Mouse (Mus musculus) embryo, embryonic 10.5 days (tissue): ENCODE measurements around the gene Naip5.
"Not testable (repeated sequence)": the region's sequence is repeated elsewhere in the genome, so short reads cannot be mapped to it uniquely, and the experiment has no call there.

Source experiments
- DNase-seq: peaks from one replicate; pipeline ENCODE4 v3.0.0-alpha.2; 2015; ENCODE audit warnings: low spot score

Naip5 gene

GRCm38 (mm10) chr13:100246223-100246622 lies at the start of gene Naip5:
Gene Naip5 (minus strand): TSS chr13:100246323.
- not testable (repeated sequence) for DNase-seq

- DNase-seq: no peak
Measured at GRCm38 (mm10) chr13:100284611-100285010, 38.5 kb upstream of the Naip5 start.

- not testable (repeated sequence) for DNase-seq
Measured at GRCm38 (mm10) chr13:100271474-100272132, 25.5 kb upstream of the Naip5 start.

GRCm38 (mm10) chr13:100256996-100257395 lies 10.9 kb upstream of the Naip5 start:
- DNase-seq: not testable (repeated sequence)

- not testable (repeated sequence) for DNase-seq
Measured at GRCm38 (mm10) chr13:100255925-100256324, 9.8 kb upstream of the Naip5 start.

GRCm38 (mm10) chr13:100251897-100252296 lies 5.8 kb upstream of the Naip5 start:
- DNase-seq: not testable (repeated sequence)

- not testable (repeated sequence) for DNase-seq
Measured at GRCm38 (mm10) chr13:100246896-100247519, 885 bp upstream of the Naip5 start.

- DNase-seq: no peak
Measured at GRCm38 (mm10) chr13:100243702-100244101, 2.4 kb downstream of the Naip5 start.

GRCm38 (mm10) chr13:100213683-100214082 lies 32.4 kb downstream of the Naip5 start:
- not testable (repeated sequence) for DNase-seq

- peak; percentile 84 for DNase-seq
Measured at GRCm38 (mm10) chr13:100210540-100210939, 35.6 kb downstream of the Naip5 start.

GRCm38 (mm10) chr13:100203319-100203718 lies 42.8 kb downstream of the Naip5 start:
- no peak for DNase-seq

GRCm38 (mm10) chr13:100201659-100202333 lies 44.3 kb downstream of the Naip5 start, which contains the start of gene Naip2:
Gene Naip2 (minus strand): TSS chr13:100202092.
- DNase-seq: not testable (repeated sequence)

- DNase-seq: no peak
Measured at GRCm38 (mm10) chr13:100200778-100201177, 45.3 kb downstream of the Naip5 start.

GRCm38 (mm10) chr13:100195421-100195820 lies 50.7 kb downstream of the Naip5 start:
- DNase-seq: no peak

- not testable (repeated sequence) for DNase-seq
Measured at GRCm38 (mm10) chr13:100183111-100183510, 63.0 kb downstream of the Naip5 start.

- DNase-seq: not testable (repeated sequence)
Measured at GRCm38 (mm10) chr13:100174360-100174759, 71.8 kb downstream of the Naip5 start.

- not testable (repeated sequence) for DNase-seq
Measured at GRCm38 (mm10) chr13:100166378-100166777, 79.7 kb downstream of the Naip5 start.

GRCm38 (mm10) chr13:100162467-100162866 lies 83.7 kb downstream of the Naip5 start:
- DNase-seq: not testable (repeated sequence)
